Mouse (Mus musculus) CD4-positive naive resting alpha-beta T cell, adult 76 days (primary cell): ENCODE results near the gene Gm45785. TPM values are rescaled to one million over a fixed set of nuclear protein-coding genes. Genes with fewer than 3 reads are reported as not detected.

Experiments used
- total RNA-seq: library from RNA; stranded (reverse); gene quantifications from one replicate; pipeline ENCODE4 v1.2.4, GENCODE M21; 2023

The Gm45785 gene
- not detected for total RNA-seq

DNA sequence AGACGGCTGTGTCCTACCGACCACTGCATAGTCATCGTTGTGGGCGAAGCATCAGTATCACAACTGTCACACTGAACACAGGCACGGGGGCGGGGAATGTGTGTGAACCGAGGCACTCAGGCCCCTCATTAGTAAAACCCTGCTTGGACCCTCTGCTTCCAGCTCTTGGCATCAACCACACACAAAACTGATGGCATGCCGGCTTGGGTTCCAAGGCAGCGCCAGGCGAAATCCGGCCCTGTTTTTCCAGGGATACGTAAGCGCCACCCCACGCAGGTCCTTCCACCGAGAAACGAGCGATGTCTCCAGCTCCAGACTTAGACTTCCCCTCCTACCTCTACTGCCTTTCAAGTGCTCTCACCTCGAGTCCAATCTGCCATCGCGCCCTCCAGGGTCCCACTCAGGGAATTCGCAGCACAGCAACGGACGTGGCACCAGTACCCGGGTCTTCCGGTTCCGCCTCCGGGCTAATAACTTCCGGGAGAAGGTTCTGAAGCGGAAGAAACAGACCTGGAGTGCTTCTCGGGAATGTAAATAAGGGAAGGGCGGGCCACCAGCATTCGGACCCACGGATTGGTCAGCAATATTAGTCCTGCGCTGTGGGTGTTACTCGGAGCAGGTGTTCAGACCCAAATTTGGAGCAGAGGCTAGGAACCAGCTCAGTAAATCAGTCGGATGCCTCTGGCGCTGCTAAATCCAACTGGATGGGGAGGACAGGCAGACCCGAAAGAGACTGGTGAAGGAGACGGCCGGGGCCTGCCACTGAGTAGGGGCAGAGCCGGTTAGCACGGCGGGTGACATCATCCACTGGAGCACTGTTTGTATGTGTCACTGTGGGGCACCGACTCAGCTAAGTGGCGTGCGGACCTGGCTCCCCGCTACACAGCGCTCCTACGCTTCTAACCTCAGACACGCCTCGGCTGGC is at the start of gene Gm45785:
Gene Gm45785 (minus strand): TSS at position 472 of the 925 bp plus-strand sequence.

DNA sequence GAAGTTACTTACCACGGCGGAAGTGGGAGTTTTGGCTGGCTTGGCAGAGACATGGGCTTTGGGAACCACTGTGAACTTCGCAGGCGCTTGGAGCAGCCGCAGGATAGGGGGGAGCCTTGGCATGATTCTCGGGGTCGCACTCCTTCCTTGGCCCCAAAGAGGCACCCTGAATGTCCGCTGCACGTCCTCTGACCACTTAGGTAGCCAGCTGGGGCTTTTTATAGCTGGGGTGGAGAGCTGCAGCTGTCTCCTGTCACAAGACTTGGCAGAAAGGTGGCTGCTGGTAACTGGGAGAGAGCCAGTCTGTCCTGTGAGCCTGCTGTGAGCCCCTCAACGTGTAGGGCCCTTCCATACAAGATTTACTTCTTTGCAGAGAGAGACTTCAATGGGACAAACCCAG is 44.1 kb upstream of the Gm45785 start, which contains the start of gene Cox8b:
Gene Cox8b (minus strand): TSS at position 227 of the 400 bp plus-strand sequence.

DNA sequence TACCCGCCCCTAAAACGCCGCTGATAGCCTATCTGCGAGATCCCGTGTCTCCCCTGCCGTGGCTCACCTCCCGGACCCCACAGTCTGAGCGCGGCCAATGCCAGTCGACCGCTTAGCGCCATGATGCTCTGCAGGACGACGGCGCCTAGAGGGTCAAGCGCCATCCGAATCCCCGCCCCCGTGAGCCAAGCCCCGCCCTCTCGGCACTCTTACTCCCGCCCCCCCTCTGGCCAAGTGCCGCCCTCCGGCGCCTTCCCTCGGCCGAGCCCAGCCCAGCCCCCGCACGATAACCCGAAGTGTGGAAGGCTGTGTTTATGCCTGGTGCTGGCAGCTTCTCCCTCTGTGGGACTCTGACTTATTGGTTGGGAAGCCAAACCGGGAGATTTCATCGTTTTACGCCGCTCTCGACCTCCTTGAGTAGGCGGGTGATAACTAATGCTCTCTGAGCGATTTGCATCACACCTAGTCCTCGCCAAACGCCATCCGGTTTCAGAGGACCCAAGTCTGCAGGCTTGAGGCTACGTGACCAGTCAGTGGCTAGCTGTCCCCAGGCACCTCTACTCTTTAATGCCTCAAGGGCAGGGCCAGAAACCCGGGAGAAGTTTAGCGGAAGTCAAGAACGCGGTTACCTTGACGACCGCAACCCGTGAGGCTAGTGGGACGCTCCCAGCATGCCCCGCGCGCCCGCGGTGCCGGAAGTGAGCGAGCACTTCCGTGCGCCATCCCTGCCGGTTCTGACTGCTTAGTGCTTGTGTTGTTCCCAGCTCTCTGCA is 25.8 kb upstream of the Gm45785 start, which contains the start of the genes Psmd13 and Sirt3:
Gene Psmd13 (plus strand): TSS at position 273 of the 773 bp plus-strand sequence.
Gene Sirt3 (minus strand): TSS at position 614 of the 773 bp plus-strand sequence.

DNA sequence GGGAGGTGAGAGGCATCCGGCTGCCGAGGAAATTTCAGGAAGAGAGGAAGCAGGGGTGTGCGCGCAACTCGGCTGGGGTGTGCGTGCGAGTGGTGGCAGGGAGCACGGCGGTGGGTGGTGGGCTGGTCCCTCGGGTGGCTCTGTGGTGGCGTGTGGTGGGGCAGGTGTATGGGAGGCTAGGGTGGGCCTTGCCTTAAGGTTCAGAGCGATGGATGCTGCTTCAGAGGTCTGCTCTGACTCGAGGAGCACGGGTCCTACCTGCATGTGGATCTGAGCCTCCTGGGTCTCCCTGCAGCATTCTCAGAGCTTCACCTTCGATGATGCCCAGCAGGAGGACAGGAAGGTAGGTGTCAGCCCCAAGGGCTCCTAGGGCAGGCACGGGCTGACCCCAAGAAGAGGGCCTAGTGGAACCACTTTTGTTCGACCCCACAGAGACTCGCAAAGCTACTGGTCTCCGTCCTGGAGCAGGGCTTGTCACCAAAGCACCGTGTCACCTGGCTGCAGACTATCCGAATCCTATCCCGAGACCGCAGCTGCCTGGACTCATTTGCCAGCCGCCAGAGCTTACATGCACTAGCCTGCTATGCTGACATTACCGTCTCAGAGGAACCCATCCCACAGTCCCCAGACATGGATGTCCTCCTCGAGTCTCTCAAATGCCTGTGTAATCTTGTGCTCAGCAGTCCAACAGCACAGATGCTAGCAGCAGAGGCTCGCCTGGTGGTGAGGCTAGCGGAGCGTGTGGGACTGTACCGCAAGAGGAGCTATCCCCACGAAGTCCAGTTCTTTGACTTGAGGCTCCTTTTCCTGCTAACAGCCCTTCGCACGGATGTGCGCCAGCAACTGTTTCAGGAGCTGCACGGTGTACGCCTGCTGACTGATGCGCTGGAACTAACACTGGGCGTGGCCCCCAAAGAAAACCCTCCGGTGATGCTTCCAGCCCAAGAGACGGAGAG is 1.7 kb upstream of the Gm45785 start, which contains the start of gene Bet1l:
Gene Bet1l (minus strand): TSS at position 28 of the 956 bp plus-strand sequence.

DNA sequence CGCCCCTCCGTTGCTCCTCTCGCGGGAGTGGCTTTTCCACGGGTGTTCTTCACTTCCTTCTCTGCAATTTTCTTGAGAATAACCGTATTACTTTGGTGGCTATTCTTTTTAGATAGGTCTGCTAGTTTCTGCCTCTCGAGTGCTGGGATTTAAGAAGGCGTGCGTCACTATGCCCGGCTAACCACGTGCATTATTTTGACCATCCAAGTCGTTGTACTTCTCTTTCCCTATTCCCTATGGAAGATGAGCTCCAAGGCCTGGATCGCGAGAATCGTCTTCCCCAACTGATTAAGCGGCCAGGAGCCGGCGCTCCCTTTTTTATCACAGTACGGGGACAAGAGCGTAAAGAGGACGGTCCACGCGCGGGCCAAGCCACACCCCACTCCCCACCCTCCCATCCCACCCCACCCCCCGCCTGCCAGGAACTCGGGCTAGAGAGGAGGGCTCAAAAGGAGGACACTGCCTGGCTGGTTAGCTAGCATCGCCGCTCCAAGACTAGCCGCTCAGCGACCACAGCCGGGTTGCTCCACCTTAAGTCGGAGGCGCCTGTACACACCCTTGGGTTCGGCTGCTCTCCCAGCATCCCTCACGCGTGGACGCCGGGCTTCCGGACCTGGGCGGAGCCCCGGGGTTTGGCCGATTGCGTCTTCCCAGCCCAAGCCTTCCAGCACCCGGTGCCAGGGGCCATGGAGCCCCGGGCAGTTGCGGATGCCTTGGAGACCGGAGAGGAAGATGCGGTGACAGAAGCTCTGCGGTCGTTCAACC is 836 bp upstream of the Gm45785 start, which contains the start of gene Ric8a:
Gene Ric8a (plus strand): TSS at position 173 of the 765 bp plus-strand sequence.

DNA sequence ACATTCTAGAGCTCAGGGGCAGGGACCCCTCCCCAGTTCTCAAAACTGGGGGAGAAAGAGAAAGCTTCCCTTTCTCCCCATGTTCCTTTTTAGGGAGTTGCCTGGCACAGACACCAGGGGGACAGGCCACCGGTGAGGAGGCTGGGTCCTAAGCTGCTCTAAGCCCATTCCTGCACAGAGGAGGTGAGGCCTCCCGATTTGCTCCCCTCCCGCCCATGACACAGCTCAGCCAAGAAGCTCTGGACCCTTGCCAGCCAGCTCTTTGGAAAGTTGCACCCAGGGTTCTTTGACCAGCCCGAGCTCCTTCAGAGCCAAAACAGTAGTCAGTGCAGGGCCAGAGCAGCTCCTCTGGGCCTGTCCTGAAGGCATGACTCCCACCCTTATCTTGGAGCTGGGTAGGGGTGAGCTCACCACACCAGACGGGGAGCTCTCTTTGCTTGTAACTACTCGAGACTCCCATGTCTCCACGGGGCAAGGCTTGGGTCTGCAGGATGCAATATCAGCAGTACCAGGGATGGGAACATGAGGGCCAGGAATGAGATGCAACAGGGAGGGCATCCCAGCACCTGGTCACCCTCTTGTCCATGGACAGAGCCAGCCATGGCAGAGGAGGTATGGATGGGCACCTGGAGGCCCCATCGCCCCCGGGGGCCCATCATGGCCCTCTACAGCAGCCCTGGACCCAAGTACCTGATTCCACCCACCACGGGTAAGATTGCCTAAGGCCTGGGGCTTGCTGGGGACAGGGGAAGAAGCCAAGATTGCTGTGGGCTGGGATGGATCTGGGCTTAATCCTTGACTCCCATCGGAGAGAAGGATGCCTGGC is 8.2 kb downstream of the Gm45785 start, which contains the start of gene Odf3:
Gene Odf3 (plus strand): TSS at position 51 of the 826 bp plus-strand sequence.

DNA sequence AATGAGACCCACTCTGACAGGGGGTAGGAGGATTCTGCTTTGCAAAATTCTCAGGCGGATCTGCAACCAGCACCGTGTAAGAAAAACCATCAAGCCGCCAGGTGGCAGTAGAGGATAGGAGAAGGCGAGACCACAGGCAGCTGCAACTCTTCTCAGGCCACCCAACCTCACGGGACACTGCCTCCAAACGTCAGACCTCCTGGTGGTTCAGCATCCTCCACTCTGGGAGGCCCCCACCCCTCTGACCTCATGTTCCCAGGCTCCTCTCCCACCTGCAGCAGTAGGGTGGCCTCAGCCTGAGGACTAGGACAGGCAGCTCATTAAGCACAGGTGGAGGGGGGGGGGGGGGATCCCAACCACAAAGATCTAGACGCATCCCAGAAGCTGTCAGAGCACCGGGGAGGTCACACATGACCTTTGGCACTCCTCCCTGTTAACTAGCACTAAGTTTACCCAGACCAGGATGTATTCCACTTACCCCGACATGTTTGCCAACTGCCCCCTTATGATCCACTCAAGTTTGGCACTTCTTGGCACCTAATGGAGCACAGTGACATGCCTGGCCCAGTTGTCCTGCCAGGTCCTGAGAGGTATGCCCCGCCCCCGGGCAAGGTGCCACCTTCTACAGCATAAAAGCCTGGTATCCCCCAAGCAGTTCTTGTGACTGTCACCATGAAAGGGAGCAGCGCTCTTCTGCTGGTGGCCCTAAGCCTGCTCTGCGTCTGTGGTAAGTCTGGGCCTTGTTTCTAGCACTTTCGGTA is 11.0 kb downstream of the Gm45785 start, which contains the start of gene Scgb1c1:
Gene Scgb1c1 (plus strand): TSS at position 643 of the 761 bp plus-strand sequence.

DNA sequence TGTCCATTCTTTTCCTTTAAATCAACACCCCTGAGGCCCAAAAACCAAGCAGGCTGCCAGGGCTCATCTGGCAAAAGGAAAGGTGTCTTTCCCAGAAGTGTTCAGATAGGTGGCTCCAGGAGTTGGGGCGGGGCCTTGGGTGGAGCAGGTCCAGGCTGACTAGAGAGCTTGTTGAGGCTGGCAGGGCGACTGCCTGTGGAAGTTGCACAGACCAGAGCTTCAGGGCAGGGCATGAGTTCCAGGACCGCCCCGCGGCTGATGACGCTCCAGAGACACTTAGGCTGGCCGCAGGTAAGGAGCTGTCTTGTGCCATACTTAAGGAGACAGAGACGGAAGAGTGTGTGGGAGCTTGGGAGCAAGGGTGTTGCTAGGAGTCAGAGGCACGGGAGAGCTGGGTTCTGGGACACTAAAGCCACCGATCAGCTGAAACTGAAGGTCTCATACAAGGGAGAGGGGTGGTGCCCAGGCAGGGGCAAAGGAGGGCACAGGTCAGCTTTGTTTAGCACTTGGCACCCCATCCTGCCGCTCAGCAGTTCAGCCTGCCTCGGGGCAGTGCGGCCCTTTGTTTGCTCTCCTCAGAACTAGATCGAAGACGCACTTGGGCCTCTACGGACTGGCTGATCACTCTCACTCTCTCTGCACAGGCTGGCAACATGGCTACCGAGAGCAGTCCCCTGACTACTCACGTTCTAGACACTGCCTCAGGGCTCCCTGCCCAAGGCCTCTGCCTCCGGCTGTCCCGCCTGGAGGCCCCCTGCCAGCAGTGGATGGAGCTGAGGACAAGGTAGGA is 21.0 kb downstream of the Gm45785 start, which contains the start of gene Urah:
Gene Urah (plus strand): TSS at position 51 of the 790 bp plus-strand sequence.

DNA sequence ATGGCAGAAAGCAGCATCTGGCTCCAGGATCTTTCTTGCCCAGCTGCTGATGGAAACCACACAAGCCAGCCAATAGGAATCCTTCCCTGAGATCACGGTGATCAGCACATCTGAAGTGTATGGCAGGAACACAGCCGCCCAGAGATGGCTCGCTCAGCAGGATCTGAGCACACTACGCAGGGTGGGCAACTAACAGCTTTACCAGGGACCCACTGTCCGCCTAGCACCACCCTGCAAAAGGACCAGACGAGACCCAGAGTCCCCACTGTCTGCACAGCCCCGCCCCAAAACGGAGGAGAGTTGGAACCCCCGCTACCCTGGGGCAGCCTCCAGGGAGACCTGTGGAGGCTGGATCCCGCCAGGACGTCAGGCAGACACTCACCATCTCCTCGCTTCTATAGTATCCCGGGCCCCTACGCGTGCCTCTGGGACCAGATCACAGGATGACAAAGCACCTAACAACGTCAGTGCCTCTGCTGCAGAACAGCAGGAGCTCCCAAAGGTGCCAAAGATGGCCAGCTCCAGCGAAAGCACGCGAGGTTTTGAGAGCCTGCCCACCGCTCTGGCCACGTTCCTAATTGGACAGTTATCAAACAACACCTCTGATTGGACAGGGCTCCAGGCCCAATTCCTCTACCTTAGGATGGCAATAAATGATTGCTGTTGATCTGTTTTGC is 34.3 kb downstream of the Gm45785 start, which contains the start of gene Zfp941:
Gene Zfp941 (minus strand): TSS at position 526 of the 677 bp plus-strand sequence.

DNA sequence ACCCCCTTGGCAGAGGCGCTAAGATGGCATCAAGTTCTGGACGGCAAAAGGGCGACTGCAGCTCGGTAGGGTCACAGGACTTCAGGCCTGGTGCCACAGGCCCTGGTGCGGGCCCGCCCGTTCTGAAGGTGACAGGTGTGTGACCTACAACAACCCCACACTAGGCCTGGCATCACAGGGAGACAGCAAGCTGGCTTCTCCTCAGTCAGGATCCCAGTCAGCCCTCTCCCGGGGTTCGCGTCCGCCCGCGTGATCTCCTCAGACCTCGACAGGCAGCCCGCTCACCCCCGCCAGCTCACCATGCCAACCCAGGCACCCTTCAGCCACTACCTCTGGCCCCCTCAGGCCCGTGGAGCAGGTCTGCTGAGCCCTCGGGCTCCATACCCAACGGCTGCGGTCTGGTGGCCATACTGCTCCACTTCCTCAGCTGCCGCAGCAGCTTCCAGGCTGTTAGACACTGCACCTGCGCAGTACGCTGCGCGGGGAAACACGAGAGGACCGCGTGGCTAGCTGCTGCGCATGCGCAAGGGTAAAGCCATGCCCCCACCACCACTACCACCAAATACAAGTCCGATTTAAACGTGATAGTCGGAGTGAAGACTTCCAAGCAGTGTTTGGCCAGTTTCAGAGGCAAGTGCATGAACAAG is 68.6 kb downstream of the Gm45785 start, which contains the start of gene Syce1:
Gene Syce1 (minus strand): TSS at position 447 of the 647 bp plus-strand sequence.

Other genes starting within 250 kb of the Gm45785 start
- not detected for gene Olfr61, start 227.4 kb downstream of the Gm45785 start, total RNA-seq
- gene Olfr53, start 209.9 kb downstream of the Gm45785 start, total RNA-seq: not detected
- not detected for gene Olfr539, start 196.4 kb downstream of the Gm45785 start, total RNA-seq
- gene Olfr45, start 174.4 kb downstream of the Gm45785 start, total RNA-seq: not detected
- not detected for gene Olfr541, start 159.1 kb downstream of the Gm45785 start, total RNA-seq
- gene Cyp2e1, start 92.6 kb downstream of the Gm45785 start, total RNA-seq: not detected
- gene Syce1, start 68.5 kb downstream of the Gm45785 start, total RNA-seq: not detected
- gene Zfp941, start 34.2 kb downstream of the Gm45785 start, total RNA-seq: not detected
- gene Urah, start 21.3 kb downstream of the Gm45785 start, total RNA-seq: not detected
- not detected for gene Scgb1c1, start 10.8 kb downstream of the Gm45785 start, total RNA-seq
- gene Odf3, start 8.5 kb downstream of the Gm45785 start, total RNA-seq: not detected
- 101 TPM for gene Ric8a, start 626 bp upstream of the Gm45785 start, total RNA-seq
- 32.4 TPM for gene Bet1l, start 1.2 kb upstream of the Gm45785 start, total RNA-seq
- 67.4 TPM for gene Psmd13, start 25.6 kb upstream of the Gm45785 start, total RNA-seq
- 6.3 TPM for gene Sirt3, start 26.0 kb upstream of the Gm45785 start, total RNA-seq
- not detected for gene Cox8b, start 44.1 kb upstream of the Gm45785 start, total RNA-seq
- not detected for gene Nlrp6, start 64.6 kb upstream of the Gm45785 start, total RNA-seq
- 12.4 TPM for gene Pgghg, start 85.1 kb upstream of the Gm45785 start, total RNA-seq
- gene Ifitm5, start 94.0 kb upstream of the Gm45785 start, total RNA-seq: not detected
- gene Gm45717, start 99.6 kb upstream of the Gm45785 start, total RNA-seq: not detected
- gene Ifitm2, start 99.7 kb upstream of the Gm45785 start, total RNA-seq: 12.7 TPM
- not detected for gene Ifitm1, start 110.9 kb upstream of the Gm45785 start, total RNA-seq
- gene Ifitm3, start 154.4 kb upstream of the Gm45785 start, total RNA-seq: 6.7 TPM
- gene Ifitm6, start 161.6 kb upstream of the Gm45785 start, total RNA-seq: 1.6 TPM
- not detected for gene Gm17387, start 172.8 kb upstream of the Gm45785 start, total RNA-seq
- gene B4galnt4, start 204.8 kb upstream of the Gm45785 start, total RNA-seq: 1.4 TPM
- 35.3 TPM for gene Pkp3, start 221.9 kb upstream of the Gm45785 start, total RNA-seq
- gene Sigirr, start 244.2 kb upstream of the Gm45785 start, total RNA-seq: 56.4 TPM